Mouse (Mus musculus) myocyte (in vitro differentiated cells): ENCODE data around the gene Mad1l1.

ENCODE experiments used
- E2F4 ChIP-seq: IDR thresholded peaks from one replicate; pipeline ENCODE4 v1.6.1; 2011; ENCODE audit warnings: mild to moderate bottlenecking, control low read depth, moderate library complexity; ENCODE audit not compliant: insufficient read depth
- MYOG ChIP-seq, 3 experiments: IDR thresholded peaks; one replicate each; pipeline ENCODE4 v1.6.1; 2011; ENCODE audit warnings: control low read depth in 2 of 3, low read depth in 2 of 3, mild to moderate bottlenecking in 2 of 3; ENCODE audit not compliant: insufficient read length in 2 of 3, control insufficient read depth in 1 of 3, insufficient read depth in 1 of 3
- POLR2A ChIP-seq: IDR thresholded peaks from one replicate; pipeline ENCODE4 v1.6.1; 2011; ENCODE audit warnings: low read depth, mild to moderate bottlenecking, control low read depth, moderate library complexity; ENCODE audit not compliant: insufficient read length
- TCF12 ChIP-seq: IDR thresholded peaks from one replicate; pipeline ENCODE4 v1.6.1; 2011; ENCODE audit warnings: mild to moderate bottlenecking, control low read depth; ENCODE audit not compliant: poor library complexity, insufficient read depth, severe bottlenecking
- USF1 ChIP-seq: IDR thresholded peaks from one replicate; pipeline ENCODE4 v1.6.1; 2011; ENCODE audit warnings: low read depth, mild to moderate bottlenecking, control low read depth, moderate library complexity

DNA sequence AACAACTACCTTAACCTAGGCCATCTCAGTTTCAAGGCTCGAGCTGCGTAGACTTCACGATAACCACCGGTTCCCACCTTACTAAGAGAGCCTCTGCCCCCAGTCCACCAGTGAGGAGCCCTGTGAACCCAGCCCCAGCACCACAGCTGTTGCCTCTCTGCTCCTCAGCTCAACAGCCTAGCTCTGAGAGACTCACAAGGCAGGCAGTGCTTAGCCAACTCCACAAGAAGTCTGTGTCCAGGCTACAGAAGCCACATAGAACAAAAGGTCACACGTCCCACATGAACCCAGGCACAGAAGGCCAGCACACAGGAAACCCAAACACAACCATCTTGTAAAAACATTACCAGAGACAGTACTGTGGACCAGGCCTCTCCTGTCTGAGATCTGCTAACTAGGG, 62.7 kb downstream of the Mad1l1 start:
- TF ChIP-seq POLR2A = no peak
- TF ChIP-seq USF1 = no peak
- TF ChIP-seq E2F4 = no peak
- no peak for TF ChIP-seq TCF12
- TF ChIP-seq MYOG (IDR thresholded peaks at IDR 0.05; ENCODE audit: control insufficient read depth in 1 of 3, insufficient read depth in 1 of 3, insufficient read length in 2 of 3, low read depth in 2 of 3) = peak in 1 of 3 experiments; percentile 17
